Mouse (Mus musculus): ENCODE data around the gene Galnt10. TPM values are rescaled to one million over a fixed set of nuclear protein-coding genes. Genes with fewer than 3 reads are reported as not detected.

Galnt10 gene
- total and polyA plus RNA-seq, 3 experiments = 0.07 to 0.85 TPM; not detected in 1

DNA sequence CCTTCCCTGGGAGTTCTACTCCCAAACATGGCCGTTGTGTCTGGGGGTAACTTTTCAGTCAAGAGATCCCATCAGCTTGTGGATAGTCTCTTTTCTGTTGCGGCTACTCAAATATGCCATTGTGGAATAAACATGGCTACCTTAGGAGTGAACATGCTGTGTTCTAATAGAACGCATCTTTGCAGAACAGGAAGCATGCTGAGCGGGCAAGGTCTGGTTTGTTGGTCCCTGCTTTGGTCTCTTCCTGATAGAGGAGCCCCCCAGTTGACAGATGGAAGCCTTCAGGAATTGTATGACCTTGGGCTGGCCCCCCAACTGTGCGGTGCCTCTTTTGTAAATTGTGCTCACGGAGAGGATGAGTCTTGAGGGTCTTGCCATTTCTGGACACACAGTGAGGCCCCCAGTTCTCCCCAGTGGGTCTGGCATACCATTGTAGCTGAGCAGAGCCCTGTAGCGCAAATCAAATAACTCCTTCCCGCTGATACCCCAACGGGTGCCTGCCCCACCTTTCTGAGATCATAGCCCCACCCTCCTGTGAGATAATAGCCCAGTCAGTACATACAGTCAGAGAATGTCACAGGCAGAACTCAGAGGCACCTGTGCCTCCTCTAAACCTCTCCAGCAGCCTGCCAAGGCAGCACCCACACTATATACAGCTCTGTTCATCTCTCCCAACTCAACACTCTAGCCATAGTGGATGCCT lies 12.3 kb downstream of the Galnt10 start:
- Histone ChIP-seq H3K4me3 (replicated peaks in 1 of 3; ENCODE audit: low read depth in 2 of 3, low read length in 2 of 3, poor library complexity in 1 of 3) (no peak overlapping the region), H3K27ac (ENCODE audit: insufficient read depth, low read depth) (no peak overlapping the region), H3K4me2 (ENCODE audit: insufficient read depth, low read depth, poor library complexity, severe bottlenecking) (no peak overlapping the region), H3K9ac (ENCODE audit: insufficient read depth, low read depth) (no peak overlapping the region), H3K27me3 (replicated peaks) (peaks cover 94% of the 10 kb centered on the region), H3K36me3 (replicated peaks in 1 of 2; ENCODE audit: control insufficient read depth in 1 of 2, insufficient read depth in 1 of 2, low read length in 1 of 2) (no peaks in the 10 kb centered on the region), H3K4me1 (ENCODE audit: control insufficient read depth in 1 of 2, insufficient read depth in 2 of 2) (no peaks in the 10 kb centered on the region), H3K79me2 (replicated peaks; ENCODE audit: control insufficient read depth, extremely low read depth, insufficient read depth, poor library complexity, severe bottlenecking) (no peaks in the 10 kb centered on the region), H3K9me3 (replicated peaks; ENCODE audit: low read length) (peaks cover 8% of the 10 kb centered on the region)
- DNase-seq (ENCODE audit: extremely low read depth) = no peak
- in situ Hi-C loops (cut with MboI; ENCODE audit: low pct_ligation_motif_present, low pct_unique_long_range_greater_than_20kb, low sequenced_read_pairs) (no loop called here), dilution Hi-C loops (cut with MboI; ENCODE audit: extremely low pct_ligation_motif_present, extremely low pct_unique_long_range_greater_than_20kb, low sequenced_read_pairs) (no loop called here)
- TF ChIP-seq BHLHE40 (IDR thresholded peaks at IDR 0.05; ENCODE audit: low read depth, low read length) = no peak
- TF ChIP-seq NELFE (IDR thresholded peaks at IDR 0.05; ENCODE audit: low read depth, low read length) = no peak
- no peak for TF ChIP-seq JUN (IDR thresholded peaks at IDR 0.05; ENCODE audit: insufficient read depth, low read depth, low read length)
- no peak for TF ChIP-seq ZC3H11A (IDR thresholded peaks at IDR 0.05; ENCODE audit: low read depth, low read length)
- no peak for TF ChIP-seq CHD2 (IDR thresholded peaks at IDR 0.05; ENCODE audit: low read length)
- no peak for TF ChIP-seq HCFC1 (IDR thresholded peaks at IDR 0.05; ENCODE audit: low read depth, low read length)
- TF ChIP-seq UBTF (IDR thresholded peaks at IDR 0.05; ENCODE audit: low read depth, low read length) = no peak
- no peak for TF ChIP-seq JUND (conservative IDR thresholded peaks at IDR 0.05; ENCODE audit: low read depth, low read length)
- TF ChIP-seq RAD21 (IDR thresholded peaks at IDR 0.05; ENCODE audit: low read depth, low read length) = no peak
- TF ChIP-seq USF2 (conservative IDR thresholded peaks at IDR 0.05; ENCODE audit: low read depth, low read length) = no peak
- TF ChIP-seq EP300 (IDR thresholded peaks at IDR 0.05; ENCODE audit: low read length) = no peak
- no peak for TF ChIP-seq MYC (IDR thresholded peaks at IDR 0.05; ENCODE audit: low read depth, low read length)
- no peak for TF ChIP-seq KAT2A (IDR thresholded peaks at IDR 0.05; ENCODE audit: insufficient replicate concordance, low read length)
- TF ChIP-seq ELF1 (IDR thresholded peaks at IDR 0.05; ENCODE audit: low read depth, low read length) = no peak

DNA sequence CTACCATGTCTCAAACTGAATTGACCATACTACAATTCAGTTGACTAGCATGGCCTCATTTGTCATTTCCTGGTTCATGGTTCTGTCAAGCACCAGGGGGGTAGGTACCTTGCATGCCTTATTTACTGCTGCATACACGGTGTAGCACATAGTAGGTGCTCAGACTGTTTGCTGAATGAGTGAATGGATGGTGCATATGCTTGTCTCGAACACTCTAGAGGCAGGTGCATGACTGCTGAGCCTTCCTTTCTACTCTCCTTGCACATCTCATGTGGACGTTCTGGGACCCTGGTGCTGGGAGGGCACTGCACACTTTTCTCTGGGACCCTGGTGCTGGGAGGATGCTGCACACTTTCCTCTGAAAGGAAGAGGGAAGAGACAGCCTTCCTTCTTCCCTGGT lies 13.0 kb downstream of the Galnt10 start:
- Histone ChIP-seq H3K4me1 (ENCODE audit: control insufficient read depth in 1 of 2, insufficient read depth in 2 of 2) (no peaks in the 10 kb centered on the region), H3K36me3 (replicated peaks in 1 of 2; ENCODE audit: control insufficient read depth in 1 of 2, insufficient read depth in 1 of 2, low read length in 1 of 2) (no peaks in the 10 kb centered on the region), H3K4me2 (ENCODE audit: insufficient read depth, low read depth, poor library complexity, severe bottlenecking) (no peak overlapping the region), H3K79me2 (replicated peaks; ENCODE audit: control insufficient read depth, extremely low read depth, insufficient read depth, poor library complexity, severe bottlenecking) (no peaks in the 10 kb centered on the region), H3K9me3 (replicated peaks; ENCODE audit: low read length) (peaks cover 8% of the 10 kb centered on the region), H3K27me3 (replicated peaks) (peaks cover 94% of the 10 kb centered on the region), H3K4me3 (replicated peaks in 1 of 3; ENCODE audit: low read depth in 2 of 3, low read length in 2 of 3, poor library complexity in 1 of 3) (no peak overlapping the region), H3K27ac (ENCODE audit: insufficient read depth, low read depth) (no peak overlapping the region), H3K9ac (ENCODE audit: insufficient read depth, low read depth) (no peak overlapping the region)
- dilution Hi-C loops (cut with MboI; ENCODE audit: extremely low pct_ligation_motif_present, extremely low pct_unique_long_range_greater_than_20kb, low sequenced_read_pairs) (no loop called here), in situ Hi-C loops (cut with MboI; ENCODE audit: low pct_ligation_motif_present, low pct_unique_long_range_greater_than_20kb, low sequenced_read_pairs) (no loop called here)
- TF ChIP-seq RCOR1 (conservative IDR thresholded peaks at IDR 0.05; ENCODE audit: low read depth, low read length) = no peak
- TF ChIP-seq SIN3A (IDR thresholded peaks at IDR 0.05; ENCODE audit: low read length) = no peak
- no peak for TF ChIP-seq MAX (IDR thresholded peaks at IDR 0.05; ENCODE audit: low read length)
- TF ChIP-seq GABPA (IDR thresholded peaks at IDR 0.05; ENCODE audit: insufficient replicate concordance, low read depth, low read length) = no peak
- TF ChIP-seq NRF1 (IDR thresholded peaks at IDR 0.05; ENCODE audit: low read depth, low read length) = no peak
- TF ChIP-seq MAFK (IDR thresholded peaks at IDR 0.05; ENCODE audit: insufficient replicate concordance, low read length) = no peak
- TF ChIP-seq JUND (conservative IDR thresholded peaks at IDR 0.05; ENCODE audit: low read depth, low read length) = no peak
- no peak for TF ChIP-seq MAZ (IDR thresholded peaks at IDR 0.05; ENCODE audit: low read depth, low read length)
- TF ChIP-seq ZKSCAN1 (IDR thresholded peaks at IDR 0.05; ENCODE audit: borderline replicate concordance, low read depth, low read length) = no peak
- no peak for TF ChIP-seq USF1 (IDR thresholded peaks at IDR 0.05; ENCODE audit: low read depth, low read length)
- no peak for TF ChIP-seq SMC3 (IDR thresholded peaks at IDR 0.05; ENCODE audit: low read depth, low read length)
- TF ChIP-seq ELF1 (IDR thresholded peaks at IDR 0.05; ENCODE audit: low read depth, low read length) = no peak
- no peak for TF ChIP-seq BHLHE40 (IDR thresholded peaks at IDR 0.05; ENCODE audit: low read depth, low read length)
- no peak for TF ChIP-seq USF2 (conservative IDR thresholded peaks at IDR 0.05; ENCODE audit: low read depth, low read length)
- no peak for TF ChIP-seq E2F4 (IDR thresholded peaks at IDR 0.05; ENCODE audit: insufficient replicate concordance, low read depth, low read length)
- no peak for TF ChIP-seq EP300 (IDR thresholded peaks at IDR 0.05; ENCODE audit: low read length)
- DNase-seq (ENCODE audit: extremely low read depth) = no peak
